Mouse (Mus musculus) liver, embryonic 15.5 days (tissue): ENCODE measurements around the gene G430095P16Rik. TPM values are rescaled to one million over a fixed set of nuclear protein-coding genes. Genes with fewer than 3 reads are reported as not detected.
A peak's percentile ranks its signal among the peaks of the same experiment; 100 is the strongest.

Experiments
- ATAC-seq: fragments of 200-750 bp; cut with Nextera tagmentation; 2 replicates; pipeline ENCODE4 v1.8.0; 2017; ENCODE audit warnings: moderate number of reproducible peaks, mild to moderate bottlenecking, moderate library complexity; ENCODE audit not compliant: insufficient read depth
- H3K27ac ChIP-seq: fragments of 300-500 bp; sonication (generic); replicated peaks from 2 replicates; pipeline ENCODE4 v1.5.1; 2015; ENCODE audit warnings: mild to moderate bottlenecking, inconsistent platforms
- H3K27me3 ChIP-seq: fragments of 300-500 bp; sonication (generic); 2 replicates; pipeline ENCODE4 v1.6.1; 2015; ENCODE audit warnings: mild to moderate bottlenecking, inconsistent platforms
- H3K36me3 ChIP-seq: fragments of 300-500 bp; sonication (generic); replicated peaks from 2 replicates; pipeline ENCODE4 v1.6.1; 2015; ENCODE audit warnings: moderate library complexity, mild to moderate bottlenecking, inconsistent platforms
- H3K4me1 ChIP-seq: fragments of 300-500 bp; sonication (generic); replicated peaks from 2 replicates; pipeline ENCODE4 v1.6.1; 2015; ENCODE audit warnings: inconsistent platforms
- H3K4me2 ChIP-seq: fragments of 300-500 bp; sonication (generic); 2 replicates; pipeline ENCODE4 v1.6.1; 2015; ENCODE audit warnings: moderate library complexity, mild to moderate bottlenecking, inconsistent platforms
- H3K4me3 ChIP-seq: fragments of 300-500 bp; sonication (generic); replicated peaks from 2 replicates; pipeline ENCODE4 v1.5.1; 2015; ENCODE audit warnings: mild to moderate bottlenecking, inconsistent platforms
- H3K9ac ChIP-seq: fragments of 300-500 bp; sonication (generic); 2 replicates; pipeline ENCODE4 v1.6.1; 2015; ENCODE audit warnings: moderate library complexity, mild to moderate bottlenecking, inconsistent platforms
- H3K9me3 ChIP-seq: fragments of 300-500 bp; sonication (generic); replicated peaks from 2 replicates; pipeline ENCODE4 v1.6.1; 2016; ENCODE audit warnings: inconsistent platforms
- WGBS: fragments of 180-500 bp; shearing (Covaris S2); methylation state at CpG from one replicate; pipeline ENCODE4 v1.1.7; 2015; ENCODE audit warnings: mixed read lengths; ENCODE audit not compliant: insufficient replicate concordance; 5-methylcytosine and 5-hydroxymethylcytosine counted together
- polyA plus RNA-seq: library from polyadenylated mRNA; unstranded; fragments of >200 nt; fragmentation: Nextera tagmentation; extraction: Ambion mirVana; gene quantifications from 2 replicates; pipeline ENCODE4 v1.2.1, GENCODE M21; 2015

Gene G430095P16Rik
- polyA plus RNA-seq, 1 experiment from 2014 or later = 8.1 TPM

DNA sequence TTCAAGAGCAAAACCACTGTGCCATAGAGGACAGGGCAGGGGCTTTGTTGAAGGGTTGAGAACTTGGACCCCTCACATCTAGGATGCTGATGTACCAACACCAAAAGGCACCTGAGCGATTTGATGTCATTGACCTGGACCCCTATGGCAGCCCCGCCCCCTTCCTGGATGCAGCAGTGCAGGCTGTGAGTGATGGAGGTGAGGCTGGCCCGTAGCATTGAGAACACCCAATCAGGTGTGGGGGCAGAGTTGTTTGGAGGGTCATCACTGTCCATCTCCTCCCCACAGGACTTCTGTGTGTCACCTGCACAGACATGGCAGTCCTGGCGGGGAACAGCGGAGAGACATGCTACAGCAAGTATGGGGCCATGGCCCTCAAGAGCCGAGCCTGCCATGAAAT lies 27.7 kb upstream of the G430095P16Rik start:
- Histone ChIP-seq H3K27me3 (no peaks in the 10 kb centered on the region), H3K4me2 (no peak overlapping the region), H3K27ac (no peak overlapping the region), H3K36me3 (peaks cover 82% of the 10 kb centered on the region), H3K4me1 (peaks cover 31% of the 10 kb centered on the region), H3K9ac (no peak overlapping the region), H3K9me3 (no peaks in the 10 kb centered on the region), H3K4me3 (no peak overlapping the region)
- no peak for ATAC-seq
- 72% methylated on average over 6 of the region's 6 CpGs for WGBS

DNA sequence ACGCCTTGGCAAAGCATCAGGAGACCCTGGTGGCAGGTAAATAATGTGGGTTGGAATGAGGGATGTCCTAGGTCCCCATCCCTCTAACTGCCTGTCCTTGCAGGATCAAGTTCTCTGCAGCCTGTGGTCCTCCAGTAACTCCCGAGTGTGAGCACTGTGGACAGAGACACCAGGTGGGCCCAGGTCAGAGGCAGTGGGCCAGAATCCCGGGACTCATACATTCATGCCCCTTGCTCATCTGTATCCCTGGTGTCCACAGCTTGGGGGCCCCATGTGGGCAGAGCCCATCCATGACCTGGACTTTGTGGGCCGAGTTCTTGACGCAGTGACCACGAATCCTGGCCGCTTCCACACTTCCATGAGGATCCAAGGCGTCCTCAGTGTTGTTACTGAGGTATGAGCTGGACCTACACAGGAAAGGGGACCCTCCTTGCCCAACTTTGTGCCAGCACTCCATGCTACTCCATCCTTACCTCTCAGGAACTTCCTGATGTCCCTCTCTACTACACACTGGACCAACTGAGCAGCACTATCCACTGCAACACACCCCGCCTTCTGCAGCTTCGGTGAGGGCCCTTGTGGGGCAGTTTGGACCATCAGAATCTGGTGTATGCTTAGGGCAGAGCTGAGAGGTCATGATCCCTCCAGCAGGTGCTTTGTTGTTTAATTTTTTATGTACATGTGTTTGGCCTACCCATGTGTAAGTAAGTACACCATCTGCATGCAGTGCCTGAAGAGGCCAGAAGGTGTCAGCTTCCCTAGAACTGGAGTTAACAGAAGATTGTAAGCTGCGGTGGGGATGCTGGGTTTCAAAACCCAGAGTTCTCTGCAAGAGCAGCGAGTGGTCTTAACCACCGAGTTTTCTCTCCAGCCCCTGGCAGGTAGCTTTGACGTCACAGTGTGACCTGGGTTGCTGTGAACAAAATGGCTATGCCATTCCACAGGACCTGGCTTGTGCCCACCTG lies 25.4 kb upstream of the G430095P16Rik start:
- Histone ChIP-seq H3K36me3 (peaks cover 68% of the 10 kb centered on the region), H3K27me3 (no peaks in the 10 kb centered on the region), H3K9me3 (no peaks in the 10 kb centered on the region), H3K9ac (no peak overlapping the region), H3K27ac (0 out of 2 replicates have a peak overlapping the region, but pooled peaks have one; percentile 98), H3K4me3 (no peak overlapping the region), H3K4me2 (no peak overlapping the region), H3K4me1 (peaks cover 37% of the 10 kb centered on the region)
- no peak for ATAC-seq
- WGBS = 75% methylated on average over 14 of the region's 14 CpGs

DNA sequence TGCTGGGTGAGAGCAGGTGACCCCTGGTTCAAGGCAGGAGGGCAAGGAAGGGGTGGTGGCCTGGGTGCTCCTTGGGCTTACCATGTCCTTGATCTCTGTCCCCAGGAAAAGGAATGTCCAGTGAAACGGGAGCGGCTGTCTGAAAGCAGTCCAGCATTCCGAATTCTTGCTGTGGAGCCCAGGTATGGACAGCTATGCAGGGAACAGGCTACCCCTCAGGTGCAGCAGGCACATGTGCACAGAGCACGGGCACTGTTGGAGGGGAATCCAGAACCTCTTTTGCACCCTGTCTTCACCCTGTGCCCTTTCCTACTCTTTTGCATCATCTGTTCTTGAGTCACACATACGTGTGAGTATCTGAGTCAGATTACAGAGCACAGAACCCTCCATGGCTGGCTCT lies 24.5 kb upstream of the G430095P16Rik start:
- ATAC-seq = no peak
- peaks cover 38% of the 10 kb centered on the region for H3K4me1 ChIP-seq
- H3K4me3 ChIP-seq = no peak overlapping the region
- no peaks in the 10 kb centered on the region for H3K9me3 ChIP-seq
- H3K4me2 ChIP-seq = no peak overlapping the region
- H3K36me3 ChIP-seq = peaks cover 70% of the 10 kb centered on the region
- no peak overlapping the region for H3K9ac ChIP-seq
- 75% methylated on average over 5 of the region's 5 CpGs for WGBS
- H3K27me3 ChIP-seq = no peaks in the 10 kb centered on the region
- 0 out of 2 replicates have a peak overlapping the region, but pooled peaks have one; percentile 98 for H3K27ac ChIP-seq

DNA sequence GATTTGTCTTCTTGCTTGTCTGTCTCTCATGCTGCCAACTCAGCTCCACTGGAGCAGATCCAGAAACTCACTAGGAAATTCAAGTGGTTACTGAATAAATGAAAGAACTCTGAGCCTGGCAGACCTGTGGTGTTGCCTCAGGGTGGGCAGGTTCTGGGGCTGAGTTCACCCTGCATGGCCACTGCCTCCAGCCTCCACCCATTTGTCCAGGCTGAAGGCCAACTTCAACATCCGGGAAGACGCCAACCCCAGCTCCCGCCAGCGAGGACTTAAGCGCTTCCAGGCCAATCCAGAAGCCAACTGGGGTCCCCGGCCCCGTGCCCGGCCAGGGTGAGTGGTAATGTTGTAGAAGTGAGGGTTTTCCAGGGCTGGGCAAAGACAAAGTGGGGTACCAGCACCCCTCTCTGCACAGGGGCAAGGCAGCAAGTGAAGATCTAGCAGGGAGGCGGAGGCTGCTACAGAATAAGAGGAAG lies 23.8 kb upstream of the G430095P16Rik start:
- no peak for ATAC-seq
- no peaks in the 10 kb centered on the region for H3K9me3 ChIP-seq
- no peaks in the 10 kb centered on the region for H3K27me3 ChIP-seq
- H3K27ac ChIP-seq = peak overlapping the region; percentile 98
- peaks cover 45% of the 10 kb centered on the region for H3K4me1 ChIP-seq
- H3K4me3 ChIP-seq = no peak overlapping the region
- H3K9ac ChIP-seq = no peak overlapping the region
- H3K4me2 ChIP-seq = no peak overlapping the region
- WGBS = 80% methylated on average over 9 of the region's 9 CpGs
- H3K36me3 ChIP-seq = peaks cover 70% of the 10 kb centered on the region

DNA sequence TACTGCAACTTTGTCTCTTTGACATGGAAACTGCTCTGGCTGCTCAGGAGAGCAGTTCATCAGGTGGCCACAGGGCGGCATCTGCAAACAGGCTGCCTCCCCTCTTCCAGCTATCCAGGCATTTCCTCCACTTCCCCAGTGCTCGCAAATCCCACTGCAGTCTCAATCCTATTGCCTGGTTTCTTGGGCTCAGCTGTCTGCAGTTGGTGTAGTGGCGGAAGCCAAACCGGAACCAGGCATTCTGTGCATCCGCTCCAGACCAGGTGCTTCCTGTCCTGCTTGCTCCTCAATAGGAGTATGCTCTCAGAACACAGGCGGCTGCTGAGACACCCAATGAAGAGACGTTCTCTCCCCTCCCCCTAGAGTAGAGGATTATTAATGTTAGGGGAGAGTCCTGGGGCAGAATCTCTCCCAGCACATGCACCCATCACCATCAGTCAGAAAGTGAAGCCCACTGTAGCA lies 22.9 kb upstream of the G430095P16Rik start:
- peak overlapping the region; percentile 98 for H3K27ac ChIP-seq
- ATAC-seq = no peak
- no peaks in the 10 kb centered on the region for H3K9me3 ChIP-seq
- peaks cover 55% of the 10 kb centered on the region for H3K4me1 ChIP-seq
- peaks cover 68% of the 10 kb centered on the region for H3K36me3 ChIP-seq
- H3K4me3 ChIP-seq = 0 out of 2 replicates have a peak overlapping the region, but pooled peaks have one; percentile 6
- no peaks in the 10 kb centered on the region for H3K27me3 ChIP-seq
- H3K4me2 ChIP-seq = peak overlapping the region; percentile 95
- 20% methylated on average over 7 of the region's 7 CpGs for WGBS
- H3K9ac ChIP-seq = peak overlapping the region; percentile 28

DNA sequence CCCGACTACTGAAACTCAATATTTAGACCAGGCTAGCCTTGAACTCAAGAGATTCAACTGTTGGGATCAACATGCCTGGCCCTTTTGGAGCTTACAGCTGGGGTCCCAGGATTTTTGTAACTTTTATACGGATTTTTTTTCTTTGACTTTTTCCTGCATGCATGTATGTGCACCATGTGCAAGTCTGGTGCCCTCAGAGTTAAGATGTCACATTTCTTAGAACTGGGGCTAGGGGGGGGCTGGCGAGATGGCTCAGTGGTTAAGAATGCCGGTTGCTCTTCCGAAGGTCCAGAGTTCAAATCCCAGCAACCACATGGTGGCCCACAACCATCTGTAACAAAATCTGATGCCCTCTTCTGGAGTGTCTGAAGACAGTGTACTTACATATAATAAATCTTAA lies 22.3 kb upstream of the G430095P16Rik start:
- peaks cover 6% of the 10 kb centered on the region; the same call in 1 of the 2 replicates for H3K27me3 ChIP-seq
- H3K4me3 ChIP-seq = peak overlapping the region; percentile 78
- H3K4me2 ChIP-seq = peak overlapping the region; percentile 95
- H3K36me3 ChIP-seq = peaks cover 62% of the 10 kb centered on the region
- H3K27ac ChIP-seq = peak overlapping the region; percentile 98
- 22% methylated on average over 5 of the region's 5 CpGs for WGBS
- no peak for ATAC-seq
- H3K4me1 ChIP-seq = peaks cover 61% of the 10 kb centered on the region
- peak overlapping the region; percentile 78 for H3K9ac ChIP-seq
- H3K9me3 ChIP-seq = no peaks in the 10 kb centered on the region

DNA sequence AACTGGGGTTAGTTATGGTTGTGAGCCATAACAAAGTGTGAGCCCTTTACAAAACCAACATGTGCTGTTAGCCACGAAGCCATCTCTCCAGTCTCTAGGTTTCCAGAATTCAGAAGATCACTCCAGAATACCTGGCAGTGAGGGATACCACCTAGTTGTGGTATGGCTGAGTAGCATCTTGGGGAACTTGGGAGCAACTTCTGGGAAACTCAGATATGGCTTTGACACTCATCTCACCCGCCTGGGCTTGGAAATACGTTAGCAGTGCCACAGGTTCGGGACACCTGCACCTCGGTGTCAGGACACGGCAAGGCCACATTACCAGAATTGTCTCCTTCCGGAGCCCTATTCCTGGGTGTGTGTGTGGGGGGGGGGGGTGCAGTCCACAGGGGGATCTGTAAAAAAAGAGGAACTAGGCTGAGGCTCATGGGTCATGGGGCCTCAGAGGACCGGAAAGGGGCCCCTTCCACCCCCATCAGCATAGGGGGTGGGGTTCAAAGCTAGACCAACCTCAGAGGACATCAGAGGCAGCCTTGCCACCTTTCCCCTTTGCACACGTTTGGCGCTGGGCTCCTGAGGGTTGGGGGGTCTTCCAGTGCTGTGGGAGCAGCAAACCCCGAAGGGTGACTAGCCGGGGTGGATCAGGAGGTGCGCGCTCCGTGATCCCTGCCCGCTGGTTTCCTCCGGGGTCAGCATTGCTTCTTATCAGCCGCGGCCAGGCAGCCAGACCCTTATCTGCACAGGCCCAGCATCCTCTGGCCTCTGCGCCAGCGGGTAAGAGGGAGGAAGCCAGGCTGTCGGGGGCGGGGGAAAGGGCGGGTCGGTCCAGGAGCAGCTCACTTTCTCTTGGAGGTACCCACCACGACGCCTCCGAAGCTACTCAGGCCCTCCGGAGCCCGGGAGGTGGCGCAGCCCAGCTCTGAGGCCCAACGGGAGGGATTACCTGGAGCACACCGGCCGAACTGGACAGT lies 21.6 kb upstream of the G430095P16Rik start, which contains the start of gene Lyl1:
Gene Lyl1, plus strand, starts transcription at position 517 of the 971 bp plus-strand sequence.
- peak; percentile 89 for ATAC-seq
- Histone ChIP-seq H3K4me1 (peaks cover 66% of the 10 kb centered on the region), H3K9ac (peak within 1 kb of the TSS; percentile 78), H3K4me2 (peak within 1 kb of the TSS; percentile 95), H3K9me3 (no peaks in the 10 kb centered on the region), H3K27ac (peak within 1 kb of the TSS; percentile 98), H3K4me3 (peak within 1 kb of the TSS; percentile 78), H3K36me3 (peaks cover 55% of the 10 kb centered on the region), H3K27me3 (peaks cover 8% of the 10 kb centered on the region; the same call in 1 of the 2 replicates)
- WGBS = 2% methylated on average over 34 of the region's 34 CpGs

DNA sequence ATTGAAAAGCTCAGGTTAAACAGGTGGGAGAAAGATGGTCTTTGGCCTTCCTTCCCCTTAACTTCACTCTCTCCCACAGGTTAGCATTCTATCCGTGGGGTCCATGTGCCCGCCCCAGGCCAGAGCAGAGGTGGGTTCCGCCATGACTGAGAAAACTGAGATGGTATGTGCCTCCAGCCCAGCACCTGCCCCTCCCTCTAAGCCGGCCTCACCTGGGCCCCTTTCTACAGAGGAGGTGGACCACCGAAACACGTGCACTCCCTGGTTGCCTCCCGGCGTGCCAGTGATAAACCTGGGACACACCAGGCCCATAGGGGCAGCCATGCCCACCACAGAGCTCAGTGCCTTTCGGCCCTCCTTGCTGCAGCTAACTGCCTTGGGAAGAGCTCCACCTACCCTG lies 20.2 kb upstream of the G430095P16Rik start:
- Histone ChIP-seq H3K27me3 (peaks cover 21% of the 10 kb centered on the region), H3K27ac (peak overlapping the region; percentile 98), H3K4me3 (peak overlapping the region; percentile 78), H3K4me1 (peaks cover 79% of the 10 kb centered on the region), H3K9me3 (no peaks in the 10 kb centered on the region), H3K9ac (peak overlapping the region; percentile 78), H3K4me2 (peak overlapping the region; percentile 95), H3K36me3 (peaks cover 42% of the 10 kb centered on the region)
- ATAC-seq = no peak
- WGBS = 16% methylated on average over 9 of the region's 9 CpGs

DNA sequence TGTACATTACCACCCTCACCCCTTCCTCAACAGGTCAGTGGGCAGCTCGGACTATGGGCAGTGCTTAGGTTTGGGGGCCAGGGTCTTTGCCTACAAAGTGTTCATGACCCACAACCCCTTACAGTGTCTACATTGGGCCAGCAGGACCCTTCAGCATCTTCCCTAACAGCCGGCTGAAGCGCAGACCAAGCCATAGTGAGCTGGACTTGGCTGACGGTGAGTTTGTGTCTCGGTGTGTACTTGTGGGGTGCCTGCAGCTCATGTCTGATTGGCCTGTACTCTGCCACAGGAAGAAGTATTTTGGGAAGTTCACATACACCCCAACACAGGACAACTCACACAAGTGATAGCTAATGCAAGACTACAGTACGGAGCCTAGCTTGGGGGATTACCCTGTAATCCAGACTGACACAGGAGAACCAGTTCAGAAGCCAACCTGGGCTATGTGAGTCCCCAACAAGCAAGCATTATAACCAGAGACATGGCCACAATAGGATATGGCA lies 19.8 kb upstream of the G430095P16Rik start:
- Histone ChIP-seq H3K36me3 (peaks cover 37% of the 10 kb centered on the region), H3K9ac (peak overlapping the region; percentile 78), H3K4me1 (peaks cover 81% of the 10 kb centered on the region), H3K27me3 (peaks cover 26% of the 10 kb centered on the region), H3K27ac (peak overlapping the region; percentile 98), H3K9me3 (no peaks in the 10 kb centered on the region), H3K4me2 (peak overlapping the region; percentile 95), H3K4me3 (peak overlapping the region; percentile 78)
- no peak for ATAC-seq
- WGBS = 8% methylated on average over 6 of the region's 6 CpGs

DNA sequence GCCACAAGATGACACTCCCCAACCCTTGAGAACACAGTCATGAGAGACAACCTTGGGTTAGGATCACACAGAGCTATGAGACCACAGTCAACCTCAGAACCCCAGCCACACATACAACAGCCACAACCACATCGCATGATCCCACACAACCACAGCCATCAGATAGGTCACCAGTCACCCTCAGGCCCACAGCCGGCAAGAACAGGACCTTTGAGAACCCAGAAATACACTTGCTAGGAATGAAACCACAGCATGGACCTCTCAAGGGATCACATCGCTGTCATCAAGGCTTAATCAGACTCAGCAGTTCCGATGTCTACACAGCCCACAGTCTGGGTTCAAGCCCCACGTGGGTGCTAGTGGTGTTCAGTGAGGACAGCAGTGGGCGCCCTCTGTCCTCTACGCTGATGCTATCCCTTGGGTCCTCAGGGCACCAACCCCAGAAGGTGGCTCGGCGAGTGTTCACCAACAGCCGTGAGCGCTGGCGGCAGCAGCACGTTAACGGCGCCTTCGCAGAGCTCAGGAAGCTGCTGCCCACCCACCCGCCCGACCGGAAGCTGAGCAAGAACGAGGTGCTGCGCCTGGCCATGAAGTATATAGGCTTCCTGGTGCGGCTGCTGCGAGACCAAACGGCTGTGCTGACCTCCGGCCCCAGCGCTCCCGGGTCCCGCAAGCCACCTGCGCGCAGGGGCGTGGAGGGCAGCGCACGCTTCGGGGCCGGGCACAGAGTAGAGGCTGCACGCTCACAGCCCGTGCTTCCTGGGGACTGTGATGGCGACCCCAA lies 19.1 kb upstream of the G430095P16Rik start:
- Histone ChIP-seq H3K27me3 (peaks cover 31% of the 10 kb centered on the region), H3K9ac (peak overlapping the region; percentile 78), H3K27ac (peak overlapping the region; percentile 98), H3K36me3 (peaks cover 31% of the 10 kb centered on the region), H3K4me1 (peaks cover 81% of the 10 kb centered on the region), H3K4me2 (peak overlapping the region; percentile 95), H3K4me3 (peak overlapping the region; percentile 78), H3K9me3 (no peaks in the 10 kb centered on the region)
- 2% methylated on average over 38 of the region's 38 CpGs for WGBS
- no peak for ATAC-seq
